Mouse (Mus musculus): ENCODE results near the gene Zfp1.

The Zfp1 gene

GRCm38 (mm10) chr8:111625694-111626527 lies 17.3 kb upstream of the Zfp1 start:
- peak; percentile 80 for DNase-seq

DNA sequence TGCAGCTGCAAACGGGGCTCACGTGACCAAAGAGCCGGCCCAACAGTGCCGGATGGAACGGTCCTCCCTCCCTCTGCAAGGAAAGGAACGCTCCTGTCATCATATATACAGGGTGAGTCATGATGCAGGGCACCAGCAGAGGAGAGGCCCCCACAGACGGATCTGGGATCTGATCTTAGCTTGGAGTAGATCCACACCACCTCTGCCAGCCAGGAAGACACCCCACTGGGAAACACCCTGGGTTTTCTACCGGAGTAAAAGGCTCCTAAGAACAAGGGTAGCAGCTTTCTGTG lies 16.7 kb upstream of the Zfp1 start:
- DNase-seq, result no peak

DNA sequence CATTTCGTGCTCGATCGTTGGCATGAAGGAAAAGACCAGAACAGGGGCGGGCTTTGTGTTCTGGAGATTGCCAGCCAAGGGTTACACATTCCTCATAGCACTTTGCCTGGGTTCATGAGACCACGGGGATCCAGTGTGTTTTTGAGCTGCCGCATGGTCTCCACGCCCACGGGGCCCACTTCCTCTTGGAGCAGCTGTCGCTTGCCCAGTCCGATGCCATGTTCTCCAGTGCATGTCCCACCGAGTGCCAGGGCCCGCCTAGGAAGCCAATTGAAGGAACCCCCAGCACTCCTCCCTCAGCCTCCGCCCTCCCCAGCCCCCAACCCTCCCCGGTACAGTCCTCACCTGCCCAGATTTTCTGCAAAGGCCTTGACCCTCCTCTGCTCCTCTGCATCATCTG lies 16.3 kb upstream of the Zfp1 start:
- DNase-seq, result peak; percentile 14

DNA sequence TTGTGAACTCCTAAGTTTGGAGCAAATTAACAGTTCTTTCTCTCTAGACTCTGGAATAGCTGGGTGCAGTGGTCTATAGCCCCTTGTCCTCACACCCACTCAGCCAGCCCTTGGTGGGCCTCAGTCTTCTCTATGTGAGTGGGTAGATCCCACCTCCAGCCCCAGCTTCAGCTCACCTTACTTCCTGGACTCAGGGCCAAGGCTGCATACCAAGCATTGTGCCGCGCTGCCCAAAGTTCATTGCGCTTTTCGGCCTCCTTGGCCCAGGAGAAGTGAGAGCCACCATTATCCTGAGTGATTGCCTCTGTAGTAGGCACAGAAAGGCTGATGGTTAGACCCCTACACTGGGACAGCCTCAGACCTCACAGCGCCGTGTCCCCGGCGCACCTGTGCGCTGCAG lies 15.3 kb upstream of the Zfp1 start:
- DNase-seq, result peak; percentile 69

DNA sequence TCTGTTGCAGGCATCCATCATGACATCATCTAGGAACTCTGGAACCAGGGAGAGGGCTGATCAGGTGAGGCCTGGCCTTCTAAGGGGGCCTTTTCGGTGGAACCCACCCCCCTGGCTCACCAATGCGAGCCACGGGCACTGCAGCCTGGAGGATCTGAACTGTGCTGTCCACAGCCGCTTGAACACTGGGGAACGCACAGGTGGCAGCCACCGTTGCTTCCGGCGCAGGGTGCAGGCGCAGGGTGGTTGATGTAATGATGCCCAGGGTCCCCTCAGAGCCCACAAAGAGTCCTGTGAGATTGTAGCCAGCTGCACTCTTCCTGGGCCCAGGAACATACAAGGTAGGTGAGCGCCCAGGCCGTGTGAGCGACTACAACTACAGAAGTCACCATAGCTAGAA lies 14.8 kb upstream of the Zfp1 start:
- DNase-seq, result peak; percentile 16

- peak; percentile 38 for DNase-seq
Observed at GRCm38 (mm10) chr8:111628894-111629501, 14.2 kb upstream of the Zfp1 start.

- peak; percentile 87 for DNase-seq
Observed at GRCm38 (mm10) chr8:111630105-111630521, 13.1 kb upstream of the Zfp1 start, which contains the start of gene Ldhd. Gene Ldhd, minus strand, starts transcription at chr8:111630374.

DNA sequence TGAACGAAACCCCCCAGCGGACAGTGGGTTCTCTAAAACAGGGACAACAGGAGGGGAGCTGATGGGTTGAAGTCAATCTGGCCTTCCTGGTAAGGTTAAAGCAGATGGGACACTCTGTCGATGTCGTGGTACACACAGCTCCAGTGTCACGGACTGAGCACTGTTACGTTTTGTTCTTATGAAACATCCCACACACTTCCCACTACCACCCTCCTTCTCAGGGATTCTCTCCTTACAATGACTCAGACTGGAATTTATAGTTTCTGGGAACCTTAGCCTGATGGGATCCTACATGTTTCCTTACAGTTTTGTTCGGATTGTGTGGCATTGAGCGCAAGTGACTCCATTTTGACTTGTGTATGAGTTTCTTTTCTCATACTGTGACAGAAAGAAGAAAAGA lies 11.6 kb upstream of the Zfp1 start:
- no peak for DNase-seq

DNA sequence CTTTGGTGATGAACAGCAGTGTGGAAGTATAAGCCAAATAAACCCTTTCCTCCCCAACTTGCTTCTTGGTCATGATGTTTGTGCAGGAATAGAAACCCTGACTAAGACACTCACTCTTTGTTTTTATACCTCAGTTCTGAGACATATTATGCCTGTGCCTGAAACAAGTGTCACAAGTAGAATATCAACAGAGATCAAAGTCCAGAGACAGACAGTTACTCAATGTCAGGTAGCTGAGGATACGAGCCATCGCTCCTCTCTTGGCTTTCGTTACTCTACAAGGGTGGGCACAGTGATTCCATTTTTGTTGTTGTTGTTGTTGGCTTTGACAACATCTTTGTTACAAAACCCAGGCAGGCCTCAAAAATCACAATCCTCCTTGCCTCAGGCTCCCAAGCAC lies 10.2 kb upstream of the Zfp1 start:
- peak; percentile 60 for DNase-seq

DNA sequence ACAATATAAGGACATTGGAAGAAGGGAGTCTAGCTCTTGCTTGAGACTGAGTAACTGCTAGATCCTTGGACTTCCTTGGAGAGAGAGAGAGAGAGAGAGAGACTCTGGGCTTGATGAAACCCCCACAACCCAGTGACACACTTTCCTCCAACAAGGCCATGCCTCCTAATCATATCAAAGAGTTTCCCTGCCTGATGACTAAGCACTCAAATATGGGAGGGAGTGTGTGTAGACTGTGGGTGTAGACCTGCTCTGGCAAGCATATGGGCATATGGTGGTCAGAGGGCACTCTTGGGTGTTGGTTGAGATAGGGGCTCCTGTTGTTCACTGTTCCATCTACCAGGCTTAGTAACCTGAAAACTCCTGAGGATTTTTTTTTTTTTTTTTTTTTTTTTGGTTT lies 5.1 kb upstream of the Zfp1 start:
- DNase-seq, result no peak

DNA sequence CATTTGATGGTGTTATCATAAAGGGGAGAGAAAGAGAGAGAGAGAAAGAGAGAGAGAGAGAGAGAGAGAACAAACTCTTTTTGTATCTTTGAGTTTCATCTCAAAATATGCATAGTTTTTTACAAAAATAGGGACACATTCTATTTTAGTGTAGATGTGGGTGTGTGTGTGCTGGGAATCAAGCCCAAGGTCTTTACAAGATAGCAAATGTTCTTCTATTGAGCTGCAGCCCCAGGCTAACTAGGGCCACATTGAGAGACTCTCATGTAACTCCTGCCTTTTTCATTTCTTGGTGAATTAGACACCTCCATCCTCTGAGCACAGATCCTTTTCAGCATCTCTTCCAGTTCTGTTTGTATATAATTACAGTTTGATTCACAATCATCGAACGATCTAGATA lies 2.1 kb upstream of the Zfp1 start:
- no peak for DNase-seq

DNA sequence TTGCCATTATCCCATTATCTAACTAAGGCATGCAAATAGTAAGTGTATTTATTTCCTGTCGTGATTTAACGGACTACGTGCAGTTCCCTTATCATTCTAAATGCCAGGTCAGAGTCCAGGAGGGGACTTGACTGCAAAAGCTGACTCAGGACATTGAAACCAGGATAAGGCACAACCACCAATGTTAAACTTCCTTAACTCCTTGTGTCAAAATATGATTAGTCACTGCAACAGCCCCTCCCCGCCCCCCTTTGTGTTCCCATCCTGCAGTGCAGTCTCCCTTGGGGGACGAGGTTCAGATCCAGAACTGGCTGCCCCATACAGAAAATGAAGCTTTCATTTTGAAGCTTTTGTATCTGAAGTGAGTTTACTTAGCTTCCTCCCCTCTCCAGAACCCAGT lies 705 bp upstream of the Zfp1 start:
- DNase-seq, result peak; percentile 58

DNA sequence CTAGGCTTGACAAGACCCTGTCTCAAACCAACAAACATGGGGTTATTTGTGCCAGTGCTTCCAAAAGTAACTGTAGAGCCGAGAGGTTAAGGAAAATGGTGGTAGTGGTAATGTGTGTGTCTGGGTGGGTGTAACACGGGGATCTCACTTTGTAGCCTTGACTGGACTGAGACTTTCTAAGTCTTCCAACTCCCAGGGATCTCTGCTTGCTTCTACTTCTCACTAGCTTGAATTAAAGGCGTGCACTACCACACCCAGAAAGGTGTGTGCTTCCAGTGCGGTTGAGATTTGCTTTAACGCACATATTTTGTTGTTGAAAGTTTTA lies 300 bp upstream of the Zfp1 start:
- no peak for DNase-seq

GRCm38 (mm10) chr8:111644286-111645051 lies 1.3 kb downstream of the Zfp1 start:
- peak; percentile 82 for DNase-seq

- peak; percentile 11 for DNase-seq
Observed at GRCm38 (mm10) chr8:111645715-111646114, 2.5 kb downstream of the Zfp1 start.

DNA sequence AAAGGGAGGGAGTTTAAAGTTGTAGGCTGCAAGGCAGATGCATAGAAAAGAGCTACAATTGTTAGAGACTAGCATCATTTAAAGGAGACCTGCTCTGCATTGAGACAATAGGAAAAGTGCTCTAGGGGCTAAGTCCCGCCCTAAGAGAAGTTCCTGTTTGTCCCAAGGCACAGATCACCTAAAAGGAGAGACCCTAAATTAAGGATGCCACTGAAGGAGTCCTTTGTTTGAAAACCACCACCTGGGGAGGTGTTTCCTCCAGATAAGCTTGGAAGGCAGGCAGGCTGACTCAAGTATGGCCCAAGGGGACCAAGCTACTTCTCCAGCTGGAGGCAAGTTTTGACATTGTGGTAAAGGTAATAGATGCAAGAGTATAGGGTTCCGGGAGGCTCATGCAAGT lies 5.6 kb downstream of the Zfp1 start:
- no peak for DNase-seq

- DNase-seq, result no peak
Observed at GRCm38 (mm10) chr8:111650651-111651050, 7.5 kb downstream of the Zfp1 start.

GRCm38 (mm10) chr8:111653524-111653923 lies 10.3 kb downstream of the Zfp1 start:
- peak; percentile 70 for DNase-seq

DNA sequence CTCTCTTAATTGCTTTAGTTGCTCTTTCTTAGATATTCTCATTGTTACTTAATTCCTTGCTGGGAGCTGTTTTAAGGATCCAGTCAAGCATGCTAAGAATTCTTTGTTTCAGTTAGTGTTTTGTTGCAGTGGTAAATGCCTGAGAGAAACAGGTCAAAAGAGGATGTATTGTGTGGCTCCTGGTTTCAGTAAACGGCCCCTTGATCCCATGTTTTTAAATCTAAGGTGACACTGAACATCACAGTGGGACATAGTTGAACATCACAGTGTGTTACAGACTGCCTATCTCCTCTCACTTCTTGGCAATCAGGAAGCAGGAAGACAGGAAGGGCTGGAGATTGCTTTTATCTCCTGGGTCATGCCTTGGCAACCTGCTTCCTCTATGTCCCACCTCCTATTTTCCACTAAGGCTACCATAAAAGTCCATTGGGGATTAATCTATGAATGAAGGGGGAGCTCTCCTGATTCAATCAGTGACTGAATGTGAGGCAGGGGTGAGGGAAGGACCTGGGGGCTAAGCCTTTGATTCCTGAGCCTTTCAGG lies 14.2 kb downstream of the Zfp1 start:
- no peak for DNase-seq

DNA sequence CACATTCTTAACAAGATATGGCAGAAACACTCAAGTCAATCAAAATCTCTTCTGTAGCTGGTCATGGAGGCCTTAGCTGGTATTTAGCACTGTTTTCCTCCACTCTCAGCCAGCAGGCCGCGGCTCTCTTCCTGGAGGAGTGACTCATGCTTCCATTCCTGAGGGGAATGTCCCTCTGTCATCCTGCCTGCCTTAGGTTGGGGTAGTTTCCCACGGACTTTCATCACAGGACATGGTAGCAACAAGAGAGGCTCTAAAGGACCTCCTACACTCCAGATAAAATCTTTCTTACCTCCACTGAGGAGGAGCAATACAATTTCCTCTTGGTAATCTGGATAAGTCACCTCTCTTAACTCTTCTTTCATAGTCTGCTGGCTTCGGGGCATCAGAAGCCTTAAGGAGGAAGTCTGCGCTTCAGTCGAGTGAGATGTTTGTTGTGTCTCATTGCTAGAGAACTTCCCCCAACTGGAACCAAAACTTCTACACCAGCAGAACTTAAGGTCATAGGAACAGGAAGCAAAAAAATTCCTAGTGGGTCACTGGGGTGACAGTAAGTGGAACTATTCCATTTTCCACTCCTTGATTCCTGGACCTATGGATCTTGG lies 15.7 kb downstream of the Zfp1 start:
- DNase-seq, result no peak

DNA sequence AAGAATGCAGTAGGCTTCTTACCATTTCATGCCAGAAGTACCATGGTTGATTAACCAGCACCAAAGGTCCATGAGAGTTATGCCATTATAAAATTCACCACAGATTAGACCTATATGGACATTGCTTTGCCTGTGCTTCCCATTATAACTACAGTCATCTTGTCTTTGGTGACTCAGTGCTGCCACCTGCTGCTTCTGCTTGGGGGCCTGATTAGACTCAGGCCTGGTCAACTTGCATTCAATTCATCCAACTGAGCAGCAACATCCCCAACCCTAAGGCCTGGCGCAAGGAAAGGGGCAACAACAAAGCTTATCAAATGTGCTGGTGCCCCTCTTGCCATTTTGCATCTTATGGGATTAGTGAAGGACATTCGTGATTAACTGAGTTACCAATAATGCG lies 19.3 kb downstream of the Zfp1 start:
- DNase-seq, result peak; percentile 93

DNA sequence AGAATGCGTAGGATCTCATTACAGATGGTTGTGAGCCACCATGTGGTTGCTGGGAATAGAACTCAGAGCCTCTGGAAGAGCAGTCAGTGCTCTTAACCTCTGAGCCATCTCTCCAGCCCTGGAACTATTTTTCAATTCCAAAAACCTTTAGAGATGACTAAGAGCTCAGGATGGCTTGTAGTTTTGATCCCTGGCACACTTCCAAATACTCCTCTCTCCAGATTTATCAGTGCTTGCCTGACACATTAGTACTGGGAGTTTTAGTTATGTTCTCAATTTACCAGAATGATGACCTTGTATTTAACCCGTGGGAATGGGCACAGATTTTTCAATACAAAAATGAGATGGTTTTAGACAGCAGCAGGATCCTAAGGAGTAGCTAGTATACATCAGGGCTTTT lies 23.6 kb downstream of the Zfp1 start:
- DNase-seq, result no peak

GRCm38 (mm10) chr8:111676237-111676636 lies 33.0 kb downstream of the Zfp1 start:
- DNase-seq, result no peak
